Mouse (Mus musculus) hematopoietic stem cell, adult 5-6 weeks (primary cell): ENCODE data around the gene Phpt1. TPM values are rescaled to one million over a fixed set of nuclear protein-coding genes. Genes with fewer than 3 reads are reported as not detected.
A peak's percentile ranks its signal among the peaks of the same experiment; 100 is the strongest.

Experiments
- ATAC-seq, 2 experiments: fragments of 125-278 bp in 1 of 2; replicated peaks in 1 of 2; 2 replicates each; pipeline ENCODE4 v1.8.0; 2016 to 2017; ENCODE audit warnings: inconsistent platforms in 2 of 2, mild to moderate bottlenecking in 2 of 2, moderate number of reproducible peaks in 2 of 2, low read depth in 1 of 2, moderate TSS enrichment in 1 of 2; ENCODE audit not compliant: low FRiP score in 2 of 2, poor library complexity in 2 of 2, severe bottlenecking in 2 of 2, insufficient read depth in 1 of 2, low TSS enrichment in 1 of 2
- total RNA-seq: library from RNA; stranded (forward); fragments of 172-1452, 232-1000 nt; gene quantifications from 2 replicates; pipeline ENCODE4 v1.2.3, GENCODE M21; 2017

The Phpt1 gene
- 27.8 and 63.7 TPM in 2 replicates for total RNA-seq

- peak; percentile 91 to 96 for ATAC-seq
These were observed at the start of gene Phpt1, which contains the start of gene Mamdc4 for GRCm38 (mm10) chr2:25574579-25575431. Phpt1 (minus strand) TSS chr2:25575224. Mamdc4 (minus strand) TSS chr2:25574845.

- peak; percentile 57 to 77 for ATAC-seq
These were observed 46.5 kb upstream of the Phpt1 start, which contains the start of gene Tmem141 for GRCm38 (mm10) chr2:25621229-25622200. Tmem141 (minus strand) TSS chr2:25622005.

- ATAC-seq: no peak
These were observed 45.8 kb upstream of the Phpt1 start for GRCm38 (mm10) chr2:25620852-25621228.

- ATAC-seq: 0 out of 4 replicates have a peak, but pooled peaks of 1 of the 2 experiments have one; percentile 4
These were observed 45.4 kb upstream of the Phpt1 start for GRCm38 (mm10) chr2:25620386-25620785.

GRCm38 (mm10) chr2:25617578-25617977, 42.6 kb upstream of the Phpt1 start, which contains the start of gene Ccdc183:
Ccdc183 (minus strand) TSS chr2:25617678.
- no peak for ATAC-seq

- ATAC-seq: no peak
These were observed 41.4 kb upstream of the Phpt1 start for GRCm38 (mm10) chr2:25616398-25616797.

GRCm38 (mm10) chr2:25608671-25609070, 33.6 kb upstream of the Phpt1 start:
- peak; percentile 12 to 26; a peak in 2 of 4 replicates for ATAC-seq

GRCm38 (mm10) chr2:25607761-25608622, 33.0 kb upstream of the Phpt1 start, which contains the start of gene Rabl6:
Rabl6 (minus strand) TSS chr2:25608521.
- ATAC-seq: peak; percentile 82 to 88

- no peak for ATAC-seq
These were observed 27.5 kb upstream of the Phpt1 start for GRCm38 (mm10) chr2:25602526-25602925.

GRCm38 (mm10) chr2:25600037-25600436, 25.0 kb upstream of the Phpt1 start:
- no peak for ATAC-seq

GRCm38 (mm10) chr2:25598749-25599148, 23.7 kb upstream of the Phpt1 start:
- no peak for ATAC-seq

GRCm38 (mm10) chr2:25596765-25597510, 21.9 kb upstream of the Phpt1 start:
- ATAC-seq: no peak

- ATAC-seq: peak; percentile 27 to 56; a peak in 1 of 4 replicates
These were observed 16.8 kb upstream of the Phpt1 start for GRCm38 (mm10) chr2:25591863-25592262.

GRCm38 (mm10) chr2:25588227-25588907, 13.3 kb upstream of the Phpt1 start:
- ATAC-seq: no peak

- no peak for ATAC-seq
These were observed 12.3 kb upstream of the Phpt1 start for GRCm38 (mm10) chr2:25587290-25587689.

GRCm38 (mm10) chr2:25585601-25586000, 10.6 kb upstream of the Phpt1 start:
- ATAC-seq: no peak
